Mouse (Mus musculus) c-Kit-positive CD71-negative TER-119-negative erythroid progenitor cells, embryonic 14.5 days (primary cell): Measurements from ENCODE around the gene Nxpe5.

Source experiments
- DNase-seq: peaks from one replicate; pipeline ENCODE4 v3.0.0-alpha.2; 2013; ENCODE audit warnings: low read depth

Nxpe5 gene

DNA sequence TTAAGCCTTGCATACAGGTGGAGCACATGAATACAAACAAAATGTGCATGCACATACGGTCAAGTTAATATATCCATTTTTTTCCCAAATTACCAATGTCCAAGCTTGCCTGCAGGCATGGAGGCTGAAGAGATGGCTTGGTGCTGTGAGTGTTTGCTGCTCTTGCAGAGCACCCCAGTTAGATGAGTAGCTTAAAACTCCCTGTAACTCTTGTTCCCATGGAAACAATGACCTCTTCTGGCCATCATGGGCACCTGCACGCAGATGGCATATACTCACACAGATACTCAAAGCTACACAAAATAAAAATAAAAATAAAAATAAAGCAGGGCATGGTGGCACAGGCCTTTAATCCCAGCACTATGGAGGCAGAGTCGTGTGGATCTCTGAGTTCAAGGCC, 27.4 kb downstream of the Nxpe5 start:
- DNase-seq, result no peak

DNA sequence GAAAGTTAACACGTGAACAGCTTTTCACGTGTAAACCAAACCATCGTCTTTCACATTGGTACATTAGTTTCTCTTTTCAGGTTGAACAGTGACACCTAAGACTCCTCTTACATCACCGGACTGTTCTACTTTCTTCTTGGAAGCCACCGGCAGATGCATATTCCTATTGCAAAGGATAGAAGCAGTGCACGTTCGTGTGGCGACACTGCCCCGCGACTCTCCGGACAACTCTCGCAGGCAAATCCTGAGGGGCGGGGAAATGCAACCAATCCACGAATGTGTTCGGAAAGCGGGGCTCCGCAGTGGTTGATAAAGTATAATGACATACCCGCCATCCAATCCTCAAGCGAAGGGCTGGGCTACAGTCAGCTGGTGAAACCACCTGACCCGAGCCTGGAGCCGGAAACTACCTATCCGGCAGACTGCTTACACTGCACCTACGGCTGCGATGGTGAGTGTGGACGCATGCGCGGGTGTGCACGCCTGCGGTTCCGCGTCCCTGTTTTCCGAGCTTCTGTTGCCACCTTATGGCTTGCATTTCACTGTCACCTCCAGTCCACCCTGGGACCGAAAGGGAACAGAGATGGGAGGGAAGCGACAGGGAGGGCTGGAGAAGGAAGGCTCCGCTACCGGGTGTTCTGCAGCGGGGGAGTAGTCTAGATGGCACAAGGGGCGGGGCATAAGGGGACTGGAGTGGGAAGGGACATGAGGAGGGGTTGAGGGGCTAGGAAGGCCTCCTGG, 29.8 kb downstream of the Nxpe5 start, which contains the start of gene Lamtor4:
Gene Lamtor4 (plus strand): TSS at position 130 of the 741 bp plus-strand sequence.
- peak; percentile 89 for DNase-seq

DNA sequence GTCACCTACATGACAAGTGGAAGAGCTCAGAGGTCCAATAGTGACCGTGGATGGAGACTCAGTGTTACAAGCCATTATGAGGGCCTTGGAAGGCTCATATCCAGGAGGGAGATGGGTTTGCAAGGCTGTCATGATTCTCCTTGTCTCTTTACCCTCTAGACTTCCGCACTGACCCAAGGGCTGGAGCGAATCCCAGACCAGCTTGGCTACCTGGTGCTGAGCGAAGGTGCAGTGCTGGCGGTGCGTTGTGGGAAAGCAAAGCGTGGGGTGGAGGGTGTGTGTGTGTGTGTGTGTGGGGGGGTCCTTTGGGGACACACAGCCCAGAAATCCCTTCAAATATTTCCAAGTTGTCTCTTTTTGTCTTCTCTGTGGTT, 30.4 kb downstream of the Nxpe5 start:
- no peak for DNase-seq

DNA sequence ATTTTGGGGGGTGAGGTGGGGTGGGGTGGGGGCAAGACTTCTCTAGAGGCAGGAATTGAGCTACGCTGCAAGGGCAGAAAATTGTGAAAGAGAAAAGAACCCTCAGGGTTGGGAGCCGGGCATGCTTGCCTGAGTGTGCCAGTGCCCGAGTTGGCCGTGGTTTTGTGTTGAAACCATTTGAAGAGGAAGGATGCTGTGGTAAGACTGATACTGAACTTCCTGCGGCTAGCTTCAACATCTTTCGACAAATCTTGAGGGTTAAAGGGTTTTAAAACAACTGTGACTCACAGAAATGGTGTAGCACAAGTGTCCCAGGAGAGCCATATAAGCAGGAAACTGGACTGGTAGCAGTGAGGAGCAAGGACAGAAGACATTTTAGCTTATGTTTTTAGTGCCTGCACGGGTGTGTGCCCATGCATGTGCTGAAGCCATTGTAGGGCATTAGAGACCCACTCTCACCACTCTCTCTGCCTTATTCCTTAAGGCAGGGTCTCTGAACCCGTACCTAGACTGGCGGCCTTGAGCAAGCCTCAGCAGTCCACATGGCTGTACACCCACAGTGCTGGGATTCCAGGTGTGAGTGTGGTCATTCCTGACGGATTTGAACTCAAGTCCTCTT, 31.4 kb downstream of the Nxpe5 start:
- DNase-seq, result peak; percentile 60

DNA sequence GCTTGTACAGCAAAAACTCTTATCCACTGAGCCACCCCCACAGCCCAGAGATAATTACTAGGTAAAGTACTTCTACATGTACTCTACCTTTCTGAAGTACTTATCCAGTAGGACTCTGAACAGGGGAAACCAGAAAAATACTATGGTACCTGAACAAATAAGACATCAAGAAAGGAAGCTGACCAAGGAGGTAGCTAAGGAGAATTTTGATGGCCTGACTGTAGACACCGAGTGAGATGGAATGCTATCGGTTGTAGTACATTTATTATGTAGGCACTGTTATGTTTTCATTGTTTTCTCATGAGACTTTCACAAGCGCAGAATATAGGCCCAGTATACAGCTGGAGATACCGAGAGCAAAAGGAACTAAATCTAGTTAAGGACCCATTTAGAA, 31.9 kb downstream of the Nxpe5 start:
- DNase-seq, result no peak

DNA sequence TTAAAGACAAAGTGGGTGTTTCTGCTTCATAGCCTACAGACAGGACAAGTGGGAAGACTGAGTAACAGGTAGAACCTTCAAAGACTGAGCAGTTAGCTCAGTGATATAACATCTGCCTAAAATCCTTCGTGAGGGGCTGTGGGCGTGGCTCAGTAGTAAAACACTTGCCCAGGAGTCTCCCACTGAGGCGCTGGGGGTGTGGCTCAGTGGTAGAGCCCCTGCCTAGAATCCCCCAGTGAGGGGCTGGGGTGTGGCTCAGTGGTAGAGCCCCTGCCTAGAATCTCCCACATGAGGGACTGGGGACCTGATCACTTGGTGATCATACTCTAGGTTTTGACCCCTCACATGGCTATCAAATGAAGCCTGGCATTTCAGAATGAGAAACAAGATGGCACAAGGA, 32.4 kb downstream of the Nxpe5 start:
- no peak for DNase-seq

DNA sequence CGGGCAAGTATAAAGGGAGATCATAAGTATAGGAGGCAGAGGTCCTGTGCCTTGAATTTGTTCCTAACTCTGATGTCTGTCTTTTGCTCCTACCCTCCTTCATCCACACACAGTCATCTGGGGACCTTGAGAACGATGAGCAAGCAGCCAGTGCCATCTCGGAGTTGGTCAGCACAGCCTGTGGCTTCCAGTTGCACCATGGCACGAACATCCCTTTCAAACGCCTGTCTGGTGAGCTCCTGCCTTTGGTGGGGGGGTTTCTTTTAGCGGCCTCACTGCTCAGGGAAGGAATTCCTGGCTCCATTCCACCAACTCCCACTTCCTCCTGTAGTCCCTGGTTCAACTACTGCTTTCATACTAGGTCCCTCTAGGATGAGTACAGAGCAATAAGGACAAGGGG, 32.8 kb downstream of the Nxpe5 start:
- no peak for DNase-seq

DNA sequence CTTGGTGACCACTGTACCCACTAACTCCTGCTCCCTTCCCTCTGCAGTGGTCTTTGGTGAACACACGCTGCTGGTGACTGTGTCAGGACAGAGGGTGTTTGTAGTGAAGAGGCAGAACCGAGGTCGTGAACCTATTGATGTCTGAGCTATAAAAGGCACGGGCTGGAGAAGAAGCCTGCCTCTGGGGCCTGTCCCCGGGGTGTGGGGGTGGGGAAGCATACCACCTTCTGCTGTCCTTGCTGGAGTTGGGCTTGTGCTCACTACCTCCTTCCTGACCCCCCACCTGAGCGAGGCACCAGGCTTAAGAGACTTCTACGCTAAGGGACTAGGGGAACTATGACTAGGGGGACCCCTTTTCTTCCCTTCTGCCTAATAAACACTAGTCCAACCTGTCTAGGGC, 33.3 kb downstream of the Nxpe5 start:
- no peak for DNase-seq

DNA sequence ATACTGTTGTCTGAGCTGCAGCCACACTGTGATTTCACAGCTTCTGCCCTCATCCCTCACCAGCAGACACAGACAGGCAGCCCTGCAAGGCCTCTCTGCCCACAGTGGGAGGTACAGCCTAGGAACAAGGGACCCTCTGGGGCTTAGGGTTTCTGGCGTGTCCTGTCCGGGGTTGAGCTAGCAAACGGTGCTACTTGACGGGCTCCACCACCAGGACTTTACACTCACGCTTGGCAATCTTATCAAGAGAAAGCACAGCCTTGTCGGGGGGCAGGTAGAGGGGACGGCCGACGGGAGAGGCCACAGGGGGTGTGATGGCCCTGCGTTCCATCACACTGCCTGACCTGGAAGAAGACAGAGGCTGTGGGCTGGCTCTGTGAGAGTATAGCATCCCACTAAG, 34.4 kb downstream of the Nxpe5 start:
- DNase-seq, result no peak

DNA sequence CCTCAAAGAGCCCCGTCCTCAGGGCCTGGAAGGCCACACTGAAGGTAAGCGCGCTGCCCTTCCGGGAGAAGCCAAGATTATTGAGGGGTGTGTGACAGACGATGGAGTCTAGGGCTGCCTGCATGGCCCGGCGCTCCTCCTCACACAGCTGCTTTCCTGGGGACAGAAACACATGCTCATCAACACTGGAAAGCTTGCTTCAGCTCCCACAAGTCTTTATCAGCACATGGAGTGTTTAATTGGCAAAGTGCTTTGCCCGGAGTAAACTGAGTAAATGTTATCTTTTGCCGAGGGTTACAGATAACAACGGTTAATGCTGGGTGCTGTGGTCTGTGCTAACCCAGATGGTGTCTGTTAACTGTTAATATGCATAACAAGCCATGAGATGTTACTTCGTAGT, 35.1 kb downstream of the Nxpe5 start:
- no peak for DNase-seq

DNA sequence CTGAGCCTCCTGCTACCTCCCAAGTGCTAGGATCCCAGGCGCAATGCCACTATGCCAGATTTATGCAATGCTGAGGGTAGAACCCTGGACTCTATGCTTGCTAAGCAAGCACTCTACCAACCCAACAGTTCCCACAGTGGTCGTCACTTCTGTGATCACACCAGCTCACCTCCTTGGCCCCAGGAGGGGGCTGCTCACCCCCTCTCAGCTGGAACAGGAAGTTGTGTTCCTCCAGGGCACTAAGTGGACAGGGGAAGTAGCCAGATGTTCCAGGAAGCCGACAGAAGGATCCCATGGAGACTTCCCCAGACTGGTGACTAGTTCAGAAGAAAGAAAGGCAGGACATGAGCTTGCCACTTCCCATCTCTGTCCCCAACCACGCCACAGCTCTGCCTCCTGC, 36.3 kb downstream of the Nxpe5 start:
- DNase-seq, result no peak

DNA sequence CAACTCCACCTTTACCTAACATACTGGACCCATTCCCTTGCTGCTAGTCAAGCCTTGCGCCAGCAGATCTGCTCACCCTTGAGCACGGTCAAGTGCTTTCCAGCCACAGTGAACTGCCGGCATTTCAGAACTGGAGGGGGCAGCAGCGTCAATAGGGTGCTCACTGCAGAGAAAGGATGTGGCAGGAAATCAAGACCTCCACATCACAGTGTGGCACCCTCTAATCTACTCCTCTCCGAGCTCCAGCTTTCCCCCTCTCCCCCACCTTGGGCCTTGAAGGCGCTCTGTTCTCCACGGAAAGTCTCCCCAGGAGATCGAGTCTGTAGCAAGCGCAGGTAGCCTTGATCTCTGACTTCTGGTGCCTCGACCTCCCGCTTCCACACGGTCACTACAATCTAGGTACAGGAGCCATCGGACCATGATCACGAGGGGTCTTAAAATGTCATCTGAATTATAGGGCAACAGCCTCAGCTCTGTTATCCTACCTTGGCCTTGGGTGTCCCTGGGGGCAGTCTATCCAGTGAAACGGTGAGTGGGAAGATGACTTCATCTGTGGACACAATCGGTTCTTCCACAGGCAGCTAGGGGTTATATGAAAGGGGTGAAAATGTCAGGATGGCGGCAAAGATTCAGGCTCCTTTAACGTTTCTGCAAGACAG, 37.0 kb downstream of the Nxpe5 start:
- no peak for DNase-seq

DNA sequence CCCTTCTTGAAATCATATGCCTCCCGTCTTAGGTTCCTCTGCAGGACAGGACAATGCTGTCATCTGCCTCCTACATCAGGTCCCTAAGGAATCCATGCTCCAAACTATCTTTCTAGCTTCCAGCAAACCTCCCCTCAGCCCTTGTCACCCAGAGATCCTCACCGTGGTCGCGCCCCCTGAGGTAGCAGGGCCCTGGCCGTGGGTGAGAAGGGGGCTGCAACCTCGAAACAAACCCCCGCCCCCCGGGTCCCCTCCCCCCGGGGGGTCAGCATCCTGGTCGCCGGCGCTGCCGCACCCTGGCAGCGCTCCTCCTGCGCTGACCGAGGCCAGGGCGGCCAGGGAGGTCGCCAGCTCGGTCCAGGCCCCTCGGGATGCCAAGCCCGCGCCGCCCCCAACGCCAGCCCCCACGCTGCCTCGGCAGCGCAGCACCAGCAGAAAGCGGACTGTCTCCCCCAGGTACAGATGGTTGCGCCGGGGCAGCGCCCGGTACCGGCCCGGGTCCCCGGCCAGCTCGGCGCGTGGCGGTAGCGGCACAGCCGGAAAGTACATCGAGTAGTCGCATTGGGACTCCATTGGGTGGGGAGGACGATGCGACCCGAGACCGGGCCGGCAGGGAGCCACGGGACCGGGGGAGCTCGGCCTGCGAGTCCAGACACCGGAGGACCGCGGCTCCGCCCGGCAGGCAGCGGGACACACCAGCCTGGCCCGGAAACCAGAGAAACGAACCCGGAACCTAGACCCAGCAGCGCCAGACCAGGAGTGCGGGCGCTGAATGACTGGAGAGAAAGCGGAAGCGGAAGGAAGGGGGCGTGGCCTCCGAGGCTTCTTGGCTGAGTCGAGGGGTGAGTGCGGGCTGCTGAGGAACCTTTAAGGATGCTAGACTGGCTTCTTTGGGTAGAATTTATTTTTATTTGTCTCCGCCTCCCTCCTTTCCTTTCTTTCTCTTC, 37.8 kb downstream of the Nxpe5 start, which contains the start of gene BC037034:
Gene BC037034 (minus strand): TSS at position 774 of the 947 bp plus-strand sequence.
- peak; percentile 93 for DNase-seq

DNA sequence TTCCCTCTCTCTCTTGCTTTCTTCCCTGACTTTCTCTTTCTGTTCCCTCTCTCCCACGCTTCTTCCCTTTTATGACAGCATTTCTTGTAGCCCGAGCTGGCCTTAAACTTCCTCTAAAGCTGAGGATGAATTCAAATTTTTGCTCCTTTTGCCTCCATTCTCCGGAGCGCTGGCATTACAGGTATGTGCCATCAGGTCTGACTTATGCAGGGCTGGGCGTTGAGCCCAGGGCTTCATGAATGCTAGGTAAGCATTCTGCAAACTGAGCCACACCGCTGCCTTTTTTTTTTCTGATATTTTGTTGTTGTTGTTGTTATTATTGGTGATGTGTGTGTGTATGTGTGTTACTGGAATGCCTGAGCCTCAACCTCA, 38.5 kb downstream of the Nxpe5 start:
- DNase-seq, result no peak

DNA sequence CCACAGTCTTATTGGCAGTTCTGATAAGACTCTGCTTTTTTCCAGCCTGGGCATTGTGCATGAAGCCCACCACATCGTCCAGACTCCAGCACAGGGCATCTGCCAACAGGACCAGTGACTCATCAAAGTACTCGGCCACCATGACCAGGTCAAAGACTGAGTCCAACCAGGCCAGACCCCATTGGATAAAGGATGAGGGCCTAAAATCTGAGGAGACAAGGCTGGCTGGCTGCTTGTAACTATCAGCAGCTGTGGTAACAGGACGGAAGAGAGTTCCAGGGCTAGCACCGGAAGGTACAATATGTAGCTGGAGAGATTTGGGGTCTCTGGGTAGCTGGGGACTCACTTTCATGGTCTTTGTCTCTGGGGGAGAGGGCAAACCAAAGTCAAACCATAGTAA, 40.0 kb downstream of the Nxpe5 start:
- no peak for DNase-seq

DNA sequence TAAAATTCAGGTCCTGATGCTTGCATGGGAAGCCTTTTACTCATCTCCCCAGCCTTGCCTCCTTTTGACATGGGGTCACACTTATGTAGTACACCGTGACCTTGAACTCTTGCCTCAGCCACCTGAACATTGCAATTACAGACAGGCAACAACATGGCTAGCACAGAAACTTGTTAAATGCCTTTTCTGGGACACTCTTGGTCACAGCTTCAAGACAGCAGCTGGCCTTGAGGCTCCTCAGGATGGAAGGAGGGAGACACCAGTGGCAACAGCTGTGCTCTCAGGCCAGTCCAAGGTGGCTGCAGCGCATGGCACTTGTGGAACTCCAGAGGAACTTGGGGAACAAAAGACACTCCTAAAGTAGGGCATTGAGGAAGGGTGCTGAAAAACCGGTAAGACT, 41.4 kb downstream of the Nxpe5 start:
- no peak for DNase-seq

DNA sequence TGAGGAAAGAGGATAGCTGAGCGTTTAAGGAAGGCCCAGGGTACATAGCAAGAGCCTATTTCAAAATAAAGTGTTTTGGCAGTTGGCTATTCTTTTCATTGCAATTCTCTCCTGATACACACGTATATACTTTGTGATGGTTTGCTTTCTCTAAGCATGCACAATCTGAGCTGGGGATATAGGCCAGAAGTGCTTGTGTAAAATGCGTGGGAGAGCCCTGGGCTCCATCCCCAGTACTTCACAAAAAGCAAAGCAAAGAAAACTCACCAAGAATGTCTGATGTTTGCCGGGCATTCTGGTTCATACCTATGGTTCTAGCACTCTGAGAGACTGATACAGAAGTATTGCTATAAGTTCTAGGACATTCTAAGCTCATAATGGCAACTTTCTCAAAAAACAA, 43.3 kb downstream of the Nxpe5 start:
- no peak for DNase-seq

DNA sequence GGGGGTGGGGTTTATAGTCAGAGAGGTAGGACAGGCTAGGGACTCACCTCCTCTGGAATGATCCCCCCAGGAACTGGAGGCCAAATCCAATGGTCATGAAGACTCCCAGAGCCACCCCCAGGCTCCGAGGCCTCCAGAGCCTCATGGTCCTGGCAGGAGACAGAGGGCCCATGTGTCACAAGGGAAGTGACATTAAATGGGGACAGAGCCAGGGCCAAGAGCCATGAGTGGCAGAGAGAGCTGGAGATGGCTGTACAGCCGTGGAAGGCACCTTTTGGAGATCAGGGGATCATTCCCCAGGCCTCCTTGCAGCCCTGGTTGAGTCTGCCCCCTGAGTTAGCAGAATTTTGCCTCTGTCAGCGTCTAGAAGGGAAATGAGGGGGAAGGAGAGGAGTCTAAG, 45.5 kb downstream of the Nxpe5 start:
- DNase-seq, result no peak

DNA sequence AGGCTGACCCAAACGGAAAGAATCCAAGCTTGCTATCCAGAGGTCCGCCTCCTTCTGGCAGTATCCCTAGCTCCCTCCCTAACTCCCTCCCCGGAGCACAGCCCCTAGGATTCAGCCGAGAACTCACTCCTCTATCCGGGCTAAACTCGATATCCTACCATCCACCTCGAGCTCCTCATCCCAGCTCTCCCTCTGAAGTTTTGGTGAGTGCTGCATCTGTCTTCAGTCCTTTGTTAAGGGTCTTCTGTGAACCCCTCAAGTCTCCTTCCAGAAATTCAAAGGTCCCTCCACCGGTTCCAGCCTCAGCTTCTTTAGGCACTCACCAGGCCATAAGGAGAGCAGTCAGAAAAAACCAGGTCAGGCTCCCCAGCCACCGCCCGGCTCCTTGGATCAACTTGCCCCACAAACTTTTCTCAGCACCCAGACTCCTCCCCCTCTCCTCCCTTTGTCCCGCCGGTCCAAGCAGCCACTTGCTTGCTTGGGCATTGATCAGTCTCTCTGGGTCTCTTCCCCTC, 46.8 kb downstream of the Nxpe5 start, which contains the start of gene Gal3st4:
Gene Gal3st4 (minus strand): TSS at position 432 of the 515 bp plus-strand sequence.
- DNase-seq, result no peak

DNA sequence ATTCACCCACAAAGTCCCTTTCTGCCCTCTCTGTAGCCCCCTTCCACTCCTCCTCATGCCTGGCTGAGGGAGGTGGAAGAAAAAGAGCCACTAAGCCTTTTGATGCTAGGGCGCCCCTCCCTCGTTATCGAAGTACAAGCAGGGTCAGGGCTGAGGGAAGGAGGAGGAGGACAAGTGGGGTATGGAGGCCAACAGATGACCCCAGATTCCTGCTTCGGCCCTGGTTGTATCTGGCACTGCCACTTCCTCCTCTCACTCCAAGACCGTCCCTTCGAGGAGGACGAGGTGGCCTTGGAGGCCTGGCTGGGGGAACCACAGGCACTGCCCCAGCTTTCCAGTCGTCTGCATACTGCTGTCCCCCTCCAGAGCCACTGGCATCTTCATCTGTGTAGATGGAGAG, 48.5 kb downstream of the Nxpe5 start:
- DNase-seq, result no peak

DNA sequence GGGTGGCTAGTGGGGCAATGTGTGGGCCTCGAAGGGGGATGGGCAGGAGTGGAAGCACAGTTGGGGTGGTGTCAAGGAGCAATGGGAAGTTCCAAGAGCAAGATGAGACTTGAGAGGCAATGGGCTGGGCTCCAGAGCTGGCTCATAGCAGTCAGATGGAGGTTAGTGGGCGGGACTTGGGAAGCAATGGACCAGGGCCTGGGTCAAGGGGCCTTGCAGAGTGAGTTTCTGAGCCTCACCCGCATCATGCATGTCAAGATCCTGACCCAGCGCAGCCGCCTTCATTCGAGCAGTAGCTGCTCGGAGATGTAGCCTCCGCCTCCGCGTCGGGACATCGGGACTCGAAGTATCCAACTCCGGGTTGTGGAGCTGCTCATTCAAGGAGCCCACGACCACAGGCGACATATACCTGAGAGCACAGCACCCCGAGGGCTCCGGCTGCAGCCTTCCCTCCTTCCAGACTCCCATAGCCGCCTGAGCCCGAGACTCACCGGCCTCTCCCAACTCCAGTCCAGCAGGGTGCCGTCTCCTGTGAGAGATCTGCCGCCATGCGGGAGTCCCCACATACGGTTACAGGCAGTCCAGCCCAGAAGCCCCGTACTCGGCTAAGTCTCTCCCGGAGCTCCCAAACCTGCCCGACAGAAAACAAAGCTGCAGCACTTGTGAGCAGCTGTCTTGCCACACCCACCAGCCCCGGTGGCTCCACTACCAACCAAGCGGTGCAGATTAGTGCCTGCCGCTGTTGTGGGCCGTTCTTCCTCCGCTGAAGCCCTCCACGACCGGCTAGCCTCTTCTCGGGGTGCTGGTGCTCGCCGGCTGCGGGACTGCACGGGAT, 49.7 kb downstream of the Nxpe5 start:
- no peak for DNase-seq
